Mouse (Mus musculus) limb, embryonic 14.5 days (tissue): ENCODE data around the gene Zranb2. TPM values are rescaled to one million over a fixed set of nuclear protein-coding genes. Genes with fewer than 3 reads are reported as not detected.

ENCODE experiments used
- ATAC-seq: fragments of 200-750 bp; cut with Nextera tagmentation; 2 replicates; pipeline ENCODE4 v1.8.0; 2017; ENCODE audit warnings: low read depth, moderate number of reproducible peaks, moderate TSS enrichment; ENCODE audit not compliant: low FRiP score
- DNase-seq: peaks from one replicate; pipeline ENCODE4 v3.0.0-alpha.2; 2015; ENCODE audit warnings: low spot score
- H3K27ac ChIP-seq: fragments of 300-500 bp; sonication (generic); replicated peaks from 2 replicates; pipeline ENCODE4 v1.5.1; 2014; ENCODE audit warnings: low read depth, mild to moderate bottlenecking, low read length, moderate library complexity, mixed read lengths
- H3K27me3 ChIP-seq: fragments of 300-500 bp; sonication (generic); 2 replicates; pipeline ENCODE4 v1.6.1; 2014; ENCODE audit warnings: low read length, mixed read lengths; ENCODE audit not compliant: control insufficient read depth, insufficient read depth
- H3K36me3 ChIP-seq: fragments of 300-500 bp; sonication (generic); 2 replicates; pipeline ENCODE4 v1.6.1; 2014; ENCODE audit warnings: mild to moderate bottlenecking, low read length, moderate library complexity, mixed read lengths; ENCODE audit not compliant: control insufficient read depth, insufficient read depth
- H3K4me1 ChIP-seq: fragments of 300-500 bp; sonication (generic); 2 replicates; pipeline ENCODE4 v1.6.1; 2014; ENCODE audit warnings: antibody characterized with exemption, low read length, mixed read lengths; ENCODE audit not compliant: control insufficient read depth, insufficient read depth
- H3K4me2 ChIP-seq: fragments of 300-500 bp; sonication (generic); replicated peaks from 2 replicates; pipeline ENCODE4 v1.6.1; 2014; ENCODE audit warnings: low read depth, mild to moderate bottlenecking, low read length, moderate library complexity; ENCODE audit not compliant: severe bottlenecking
- H3K4me3 ChIP-seq: fragments of 300-500 bp; sonication (generic); replicated peaks from 2 replicates; pipeline ENCODE4 v1.5.1; 2014; ENCODE audit warnings: low read length
- H3K9ac ChIP-seq: fragments of 300-500 bp; sonication (generic); 2 replicates; pipeline ENCODE4 v1.6.1; 2014; ENCODE audit warnings: mild to moderate bottlenecking, low read depth, low read length, moderate library complexity; ENCODE audit not compliant: severe bottlenecking
- H3K9me3 ChIP-seq: fragments of 300-500 bp; sonication (generic); 2 replicates; pipeline ENCODE4 v1.6.1; 2016; ENCODE audit warnings: low read length; ENCODE audit not compliant: control insufficient read depth
- POLR2A ChIP-seq: fragments of 200-500 bp; IDR thresholded peaks from 2 replicates; pipeline ENCODE4 v1.8.0; 2012; ENCODE audit warnings: inconsistent platforms, mild to moderate bottlenecking, moderate library complexity, borderline replicate concordance; ENCODE audit not compliant: insufficient read depth, insufficient read length; ENCODE audit errors: extremely low read depth
- WGBS: fragments of 180-500 bp; shearing (Covaris S2); extraction: QIAGEN DNeasy Blood & Tissue Kit; methylation state at CpG from one replicate; pipeline ENCODE4 v1.1.7; 2014; 5-methylcytosine and 5-hydroxymethylcytosine counted together
- polyA plus RNA-seq, 2 experiments: library from polyadenylated mRNA; depleted of rRNA in 1 of 2; stranded (reverse) in 1 of 2; unstranded in 1 of 2; fragments of >200 nt; fragmentation: Nextera tagmentation in 1 of 2; extraction: Ambion mirVana in 1 of 2; gene quantifications; 2 replicates each; pipeline versions ENCODE4 v1.2.1 to v1.2.3; 2012 to 2014

The Zranb2 gene
- polyA plus RNA-seq, 2 experiments, result 97.7 to 105 TPM

DNA sequence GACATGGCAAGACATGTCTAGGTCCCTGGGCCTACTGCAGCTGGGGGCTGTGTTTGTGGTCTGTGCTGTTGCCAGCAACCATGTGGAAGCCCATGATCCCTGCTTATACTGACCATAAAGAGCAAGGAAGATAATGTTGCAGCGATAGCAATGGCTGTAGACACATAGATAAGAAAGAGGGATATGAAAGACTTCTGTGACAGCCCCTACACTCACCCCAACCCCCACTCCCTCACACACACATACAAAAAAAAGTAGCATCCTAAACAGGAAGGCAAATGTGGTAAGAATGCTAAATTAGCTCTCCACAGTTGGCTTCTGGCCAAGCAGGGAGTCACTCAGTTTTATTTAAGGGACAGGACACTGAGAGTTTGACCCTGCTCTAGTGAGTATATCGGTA, 16.0 kb upstream of the Zranb2 start:
- no peak for DNase-seq

DNA sequence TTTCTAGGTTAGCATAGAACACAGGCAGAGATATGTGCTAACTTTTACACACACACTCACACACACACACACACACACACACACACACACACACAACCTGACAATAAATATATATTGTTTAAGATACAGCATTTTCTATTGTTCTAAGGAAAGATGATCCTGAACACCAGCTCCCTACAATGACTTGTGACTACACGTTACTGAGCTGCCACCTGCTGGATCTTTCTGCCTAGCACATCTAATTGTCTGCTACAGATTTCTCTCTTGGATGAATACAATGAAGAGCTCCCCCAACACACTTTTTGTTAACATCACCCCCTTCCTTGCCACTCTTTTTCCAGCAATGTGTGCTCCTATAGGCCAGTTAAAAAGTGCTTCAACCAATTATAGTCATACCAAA, 13.5 kb upstream of the Zranb2 start:
- 4% methylated on average over 1 of the region's 1 CpGs for WGBS
- no peak for TF ChIP-seq POLR2A
- no peak overlapping the region for H3K27ac ChIP-seq
- H3K4me3 ChIP-seq, result no peak overlapping the region
- H3K4me2 ChIP-seq, result no peak overlapping the region
- H3K27me3 ChIP-seq, result no peaks in the 10 kb centered on the region
- no peaks in the 10 kb centered on the region for H3K36me3 ChIP-seq
- H3K4me1 ChIP-seq, result no peaks in the 10 kb centered on the region
- DNase-seq, result peak; percentile 74
- H3K9ac ChIP-seq, result no peak overlapping the region
- no peaks in the 10 kb centered on the region for H3K9me3 ChIP-seq
- ATAC-seq, result no peak

More for the DNA sequence above, 16.0 kb upstream of the Zranb2 start:
- H3K9me3 ChIP-seq, result no peaks in the 10 kb centered on the region
- H3K36me3 ChIP-seq, result no peaks in the 10 kb centered on the region
- H3K4me3 ChIP-seq, result no peak overlapping the region
- H3K27me3 ChIP-seq, result no peaks in the 10 kb centered on the region
- peaks cover 4% of the 10 kb centered on the region; the same call in 1 of the 2 replicates for H3K4me1 ChIP-seq
- no peak overlapping the region for H3K9ac ChIP-seq
- ATAC-seq, result no peak
- WGBS, result 81% methylated on average over 2 of the region's 2 CpGs
- no peak overlapping the region for H3K27ac ChIP-seq
- no peak for TF ChIP-seq POLR2A
- no peak overlapping the region for H3K4me2 ChIP-seq

DNA sequence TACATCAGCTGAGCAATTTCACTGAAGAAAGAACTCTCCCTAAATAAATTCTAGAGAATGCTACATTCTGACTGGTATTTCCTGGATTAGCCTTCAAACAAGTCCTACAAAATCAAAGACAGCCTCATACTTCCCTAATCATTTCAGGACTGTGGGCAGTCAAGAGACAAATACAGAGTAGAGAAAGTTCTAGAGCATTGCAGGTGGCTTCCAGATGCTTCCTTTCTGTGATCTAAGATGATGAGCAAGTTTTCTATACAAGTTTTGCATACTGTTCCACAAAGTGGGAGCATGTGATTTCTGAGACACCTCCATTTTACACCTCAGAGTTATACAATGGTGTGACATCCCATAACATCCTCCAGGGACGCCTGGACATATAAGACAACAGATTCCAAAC, 10.1 kb upstream of the Zranb2 start:
- H3K4me2 ChIP-seq, result no peak overlapping the region
- no peaks in the 10 kb centered on the region for H3K36me3 ChIP-seq
- WGBS, result 26% methylated on average over 1 of the region's 1 CpGs
- no peak overlapping the region for H3K4me3 ChIP-seq
- H3K27me3 ChIP-seq, result no peaks in the 10 kb centered on the region
- TF ChIP-seq POLR2A, result no peak
- H3K4me1 ChIP-seq, result no peaks in the 10 kb centered on the region
- no peaks in the 10 kb centered on the region for H3K9me3 ChIP-seq
- H3K27ac ChIP-seq, result no peak overlapping the region
- DNase-seq (no peak), ATAC-seq (no peak)
- H3K9ac ChIP-seq, result no peak overlapping the region

DNA sequence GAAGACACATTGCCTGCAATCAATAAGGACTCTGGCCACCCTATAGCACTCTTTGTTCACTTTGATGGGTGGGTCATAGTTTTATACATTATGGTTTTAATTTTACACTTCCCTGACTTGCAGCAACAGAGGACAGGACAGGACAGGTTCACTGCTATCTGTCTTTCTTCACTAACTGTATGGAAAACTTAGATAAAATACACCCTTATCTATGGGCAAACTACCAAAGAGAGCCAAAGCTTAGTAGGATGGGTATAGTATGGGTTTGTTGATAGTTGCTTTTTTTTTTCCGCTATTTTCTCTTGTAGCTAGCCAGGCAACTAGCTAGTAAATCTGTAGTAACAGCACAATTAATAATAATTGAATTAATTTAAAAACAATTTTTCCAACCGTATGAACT, 2.4 kb upstream of the Zranb2 start:
- Histone ChIP-seq H3K36me3 (peaks cover 4% of the 10 kb centered on the region; the same call in 1 of the 2 replicates), H3K27ac (no peak overlapping the region), H3K4me3 (no peak overlapping the region), H3K4me1 (peaks cover 8% of the 10 kb centered on the region; the same call in 1 of the 2 replicates), H3K9ac (no peak overlapping the region), H3K27me3 (peaks cover 10% of the 10 kb centered on the region; the same call in 1 of the 2 replicates), H3K9me3 (no peaks in the 10 kb centered on the region), H3K4me2 (no peak overlapping the region)
- TF ChIP-seq POLR2A, result no peak
- ATAC-seq (no peak), DNase-seq (no peak)
- WGBS, result 77% methylated on average over 2 of the region's 2 CpGs

DNA sequence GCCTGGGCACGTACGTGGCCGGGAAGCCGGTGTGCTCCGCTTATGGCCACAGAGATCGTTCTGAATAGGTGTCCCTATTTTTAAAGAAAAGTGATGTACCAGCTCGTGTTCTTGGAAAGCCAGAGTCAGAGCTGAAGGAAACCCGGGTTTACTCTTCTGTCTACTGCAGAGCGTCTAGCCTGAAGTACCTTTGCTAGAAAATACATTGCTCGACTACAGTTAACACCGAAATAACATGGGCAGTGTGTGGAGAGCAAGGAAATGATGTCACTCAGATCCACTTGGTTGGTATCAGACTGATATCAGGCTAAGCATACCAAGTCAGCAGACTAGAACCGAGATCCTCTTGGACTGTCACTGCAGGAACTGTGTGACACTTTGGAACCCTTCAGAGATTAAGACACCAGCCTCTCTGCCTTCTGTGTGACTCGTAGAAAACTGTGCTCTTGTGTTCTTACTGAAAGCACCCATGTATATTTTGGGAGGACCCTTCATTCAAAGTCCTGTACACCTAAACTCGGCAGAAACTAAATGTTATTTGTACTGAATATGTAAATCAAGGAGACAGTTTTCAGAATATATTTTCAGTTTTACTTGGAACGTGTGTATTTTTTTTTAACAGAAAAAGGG, 941 bp downstream of the Zranb2 start:
- no peak for TF ChIP-seq POLR2A
- peak overlapping the region; percentile 97 for H3K9ac ChIP-seq
- WGBS, result 4% methylated on average over 15 of the region's 15 CpGs

More for the DNA sequence above, 941 bp downstream of the Zranb2 start:
- Histone ChIP-seq H3K4me3 (peak overlapping the region; percentile 84), H3K27ac (peak overlapping the region; percentile 95), H3K27me3 (peaks cover 10% of the 10 kb centered on the region; the same call in 1 of the 2 replicates), H3K4me1 (peaks cover 8% of the 10 kb centered on the region; the same call in 1 of the 2 replicates), H3K9me3 (no peaks in the 10 kb centered on the region), H3K36me3 (peaks cover 26% of the 10 kb centered on the region), H3K4me2 (peak overlapping the region; percentile 68)
- ATAC-seq (no peak), DNase-seq (no peak)
